Mouse (Mus musculus) lung, postnatal 36 days (tissue): ENCODE data around the gene Nudt8.
"Not testable (repeated sequence)": the region's sequence is repeated elsewhere in the genome, so short reads cannot be mapped to it uniquely, and the experiment has no call there.

Source experiments
- DNase-seq: peaks from one replicate; pipeline ENCODE4 v3.0.0; 2022; ENCODE audit warnings: mixed read lengths

The Nudt8 gene

GRCm38 (mm10) chr19:4017921-4018587 is 17.7 kb downstream of the Nudt8 start:
- no peak for DNase-seq

- DNase-seq = peak; percentile 93
These were observed 18.6 kb downstream of the Nudt8 start for GRCm38 (mm10) chr19:4018743-4019583.

GRCm38 (mm10) chr19:4023185-4023584 is 22.8 kb downstream of the Nudt8 start:
- peak; percentile 56 for DNase-seq

- no peak for DNase-seq
These were observed 27.2 kb downstream of the Nudt8 start for GRCm38 (mm10) chr19:4027576-4027975.

GRCm38 (mm10) chr19:4032668-4033067 is 32.3 kb downstream of the Nudt8 start:
- DNase-seq = no peak

GRCm38 (mm10) chr19:4033298-4033697 is 32.9 kb downstream of the Nudt8 start:
- no peak for DNase-seq

GRCm38 (mm10) chr19:4033742-4034141 is 33.4 kb downstream of the Nudt8 start:
- DNase-seq = no peak

- no peak for DNase-seq
These were observed 36.1 kb downstream of the Nudt8 start for GRCm38 (mm10) chr19:4036327-4037045.

- DNase-seq = not testable (repeated sequence)
These were observed 36.9 kb downstream of the Nudt8 start for GRCm38 (mm10) chr19:4037154-4037787.

GRCm38 (mm10) chr19:4037788-4038232 is 37.4 kb downstream of the Nudt8 start, which contains the start of gene Gstp1:
Gene Gstp1, minus strand, starts transcription at chr19:4037985.
- peak; percentile 96 for DNase-seq

GRCm38 (mm10) chr19:4040941-4041340 is 40.6 kb downstream of the Nudt8 start:
- DNase-seq = not testable (repeated sequence)

GRCm38 (mm10) chr19:4041500-4041899 is 41.1 kb downstream of the Nudt8 start:
- DNase-seq = not testable (repeated sequence)

- peak; percentile 67 for DNase-seq
These were observed 41.7 kb downstream of the Nudt8 start for GRCm38 (mm10) chr19:4042124-4042523.

- DNase-seq = not testable (repeated sequence)
These were observed 43.7 kb downstream of the Nudt8 start for GRCm38 (mm10) chr19:4044109-4044508.

GRCm38 (mm10) chr19:4045966-4046865 is 45.8 kb downstream of the Nudt8 start, which contains the start of gene Gstp2:
Gene Gstp2, minus strand, starts transcription at chr19:4046023.
- DNase-seq = peak; percentile 96

GRCm38 (mm10) chr19:4046866-4047254 is 46.5 kb downstream of the Nudt8 start:
- no peak for DNase-seq

- peak; percentile 92 for DNase-seq
These were observed 47.5 kb downstream of the Nudt8 start for GRCm38 (mm10) chr19:4047859-4048258.

GRCm38 (mm10) chr19:4049069-4049468 is 48.7 kb downstream of the Nudt8 start:
- not testable (repeated sequence) for DNase-seq

- no peak for DNase-seq
These were observed 50.6 kb downstream of the Nudt8 start for GRCm38 (mm10) chr19:4051016-4051415.
